Mouse (Mus musculus): ENCODE measurements around the gene Kin.

The Kin gene

GRCm38 (mm10) chr2:10080310-10081010 lies at the start of gene Kin, which contains the start of gene Atp5c1:
Gene Kin (plus strand): TSS chr2:10080593.
Gene Atp5c1 (minus strand): TSS chr2:10080510.
- peak; percentile 30 for DNase-seq (ENCODE audit: extremely low read depth, low read depth, low spot score)

- DNase-seq (ENCODE audit: extremely low read depth, low read depth, low spot score) = no peak
These were observed 46.7 kb upstream of the Kin start for GRCm38 (mm10) chr2:10033684-10034083.

- DNase-seq (ENCODE audit: extremely low read depth, low read depth, low spot score) = no peak
These were observed 45.4 kb upstream of the Kin start for GRCm38 (mm10) chr2:10034976-10035375.

- no peak for DNase-seq (ENCODE audit: extremely low read depth, low read depth, low spot score)
These were observed 32.5 kb upstream of the Kin start for GRCm38 (mm10) chr2:10047758-10048436.

- DNase-seq (ENCODE audit: extremely low read depth, low read depth, low spot score) = no peak
These were observed 31.9 kb upstream of the Kin start, which contains the start of gene Taf3 for GRCm38 (mm10) chr2:10048461-10048860. Gene Taf3 (minus strand): TSS chr2:10048596.

GRCm38 (mm10) chr2:10049456-10049855 lies 30.9 kb upstream of the Kin start:
- DNase-seq (ENCODE audit: extremely low read depth, low read depth, low spot score) = no peak

- DNase-seq (ENCODE audit: extremely low read depth, low read depth, low spot score) = peak; percentile 52
These were observed 29.5 kb upstream of the Kin start for GRCm38 (mm10) chr2:10050878-10051277.

GRCm38 (mm10) chr2:10051996-10052395 lies 28.4 kb upstream of the Kin start:
- no peak for DNase-seq (ENCODE audit: extremely low read depth, low read depth, low spot score)

GRCm38 (mm10) chr2:10058836-10059235 lies 21.6 kb upstream of the Kin start:
- no peak for DNase-seq (ENCODE audit: extremely low read depth, low read depth, low spot score)

GRCm38 (mm10) chr2:10071751-10072150 lies 8.6 kb upstream of the Kin start:
- DNase-seq (ENCODE audit: extremely low read depth, low read depth, low spot score) = no peak

- DNase-seq (ENCODE audit: extremely low read depth, low read depth, low spot score) = no peak
These were observed 5.9 kb upstream of the Kin start for GRCm38 (mm10) chr2:10074470-10074869.

- no peak for DNase-seq (ENCODE audit: extremely low read depth, low read depth, low spot score)
These were observed 3.7 kb upstream of the Kin start for GRCm38 (mm10) chr2:10076675-10077074.

GRCm38 (mm10) chr2:10079745-10080309 lies 566 bp upstream of the Kin start:
- no peak for DNase-seq (ENCODE audit: extremely low read depth, low read depth, low spot score)

- no peak for DNase-seq (ENCODE audit: extremely low read depth, low read depth, low spot score)
These were observed 1.2 kb downstream of the Kin start for GRCm38 (mm10) chr2:10081453-10082080.

- no peak for DNase-seq (ENCODE audit: extremely low read depth, low read depth, low spot score)
These were observed 2.3 kb downstream of the Kin start for GRCm38 (mm10) chr2:10082737-10083136.

GRCm38 (mm10) chr2:10087256-10087850 lies 7.0 kb downstream of the Kin start:
- DNase-seq (ENCODE audit: extremely low read depth, low read depth, low spot score) = no peak

- DNase-seq (ENCODE audit: extremely low read depth, low read depth, low spot score) = no peak
These were observed 14.1 kb downstream of the Kin start for GRCm38 (mm10) chr2:10094327-10095100.

GRCm38 (mm10) chr2:10098598-10099215 lies 18.3 kb downstream of the Kin start:
- no peak for DNase-seq (ENCODE audit: extremely low read depth, low read depth, low spot score)

GRCm38 (mm10) chr2:10100471-10100870 lies 20.1 kb downstream of the Kin start:
- no peak for DNase-seq (ENCODE audit: extremely low read depth, low read depth, low spot score)

GRCm38 (mm10) chr2:10101180-10101579 lies 20.8 kb downstream of the Kin start:
- DNase-seq (ENCODE audit: extremely low read depth, low read depth, low spot score) = no peak

All from fat pad, adult 2 months (tissue).